Mouse (Mus musculus) G1E (cell line): ENCODE measurements around the gene Sptb.

Experiments used
- CTCF ChIP-seq: IDR thresholded peaks from 2 replicates; pipeline ENCODE4 v1.5.1; 2012; ENCODE audit warnings: low read depth, low read length, inconsistent platforms, mixed read lengths
- GATA1 ChIP-seq: IDR thresholded peaks from 2 replicates; pipeline ENCODE4 v1.6.1; 2012; ENCODE audit warnings: borderline replicate concordance, low read length, inconsistent platforms, mixed read lengths
- GATA2 ChIP-seq: IDR thresholded peaks from 2 replicates; pipeline ENCODE4 v1.6.1; 2012; ENCODE audit warnings: low read depth, low read length, inconsistent platforms, borderline replicate concordance
- POLR2AphosphoS5 ChIP-seq: IDR thresholded peaks from 2 replicates; pipeline ENCODE4 v1.6.1; 2012; ENCODE audit warnings: low read depth, low read length, inconsistent platforms; ENCODE audit not compliant: insufficient replicate concordance
- TAL1 ChIP-seq: conservative IDR thresholded peaks from 2 replicates; pipeline ENCODE4 v1.6.1; 2012; ENCODE audit warnings: low read depth, low read length, inconsistent platforms, mixed read lengths

GRCm38 (mm10) chr12:76673794-76674222 lies 36.5 kb downstream of the Sptb start:
- TF ChIP-seq CTCF = no peak
- peak; percentile 98 for TF ChIP-seq TAL1
- TF ChIP-seq GATA1 = no peak
- TF ChIP-seq POLR2AphosphoS5 = 0 out of 2 replicates have a peak, but pooled peaks have one; percentile 35
- peak; percentile 82; the same call in 1 of the 2 replicates for TF ChIP-seq GATA2
